Mouse (Mus musculus): ENCODE data around the gene Gse1. TPM values are rescaled to one million over a fixed set of nuclear protein-coding genes. Genes with fewer than 3 reads are reported as not detected.

Gene Gse1
- total and polyA plus RNA-seq, 3 experiments: 12.1 to 24.3 (median 21.0) TPM

DNA sequence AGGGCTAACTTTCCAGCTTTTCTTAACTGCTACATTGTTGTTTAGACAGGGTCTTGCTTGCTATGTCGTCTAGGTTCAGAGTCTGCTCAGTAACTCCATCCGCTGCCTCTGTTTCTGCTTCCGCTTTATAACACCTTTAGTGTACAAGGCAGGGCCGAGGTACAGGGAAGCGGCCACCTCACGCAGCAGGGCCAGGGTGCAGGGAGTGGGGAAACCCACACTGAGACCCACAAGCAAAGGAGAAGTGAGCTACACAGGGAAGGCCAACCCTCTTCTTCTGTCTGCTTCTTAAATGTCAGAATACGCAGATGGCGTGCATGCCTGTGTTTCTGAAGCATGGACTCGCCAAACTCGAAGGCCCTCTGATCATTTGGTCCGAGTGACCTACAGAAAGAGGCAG, 250.5 kb downstream of the Gse1 start:
- TF ChIP-seq EP300 (IDR thresholded peaks at IDR 0.05; ENCODE audit: insufficient read depth, low read depth, low read length): no peak
- no peak for TF ChIP-seq POLR2A (IDR thresholded peaks at IDR 0.05; ENCODE audit: insufficient read depth, low read depth, low read length)
- TF ChIP-seq CTCF (IDR thresholded peaks at IDR 0.05): no peak
- H3K27me3 ChIP-seq (ENCODE audit: control insufficient read depth, insufficient read depth, low read length): no peaks in the 10 kb centered on the region
- H3K4me3 ChIP-seq: no peak overlapping the region
- H3K27ac ChIP-seq: no peak overlapping the region
- peaks cover 10% of the 10 kb centered on the region for H3K4me1 ChIP-seq (ENCODE audit: control insufficient read depth, insufficient read depth, low read length)
- intact Hi-C loops (cut with DNase I): no loop called here
- no peak for DNase-seq
- no peaks in the 10 kb centered on the region for H3K36me3 ChIP-seq (ENCODE audit: control insufficient read depth, insufficient read depth, low read length)
- H3K9ac ChIP-seq (ENCODE audit: low read depth, low read length): no peak overlapping the region
- 0 out of 2 replicates have a peak, but pooled peaks cover 1% of the 10 kb centered on the region for H3K79me2 ChIP-seq (replicated peaks; ENCODE audit: control insufficient read depth, insufficient read depth, low read length)
- 92% methylated on average over 11 of the region's 11 CpGs for WGBS

- Histone ChIP-seq H3K36me3 (ENCODE audit: control insufficient read depth, insufficient read depth, low read length) (no peaks in the 10 kb centered on the region), H3K4me1 (ENCODE audit: control insufficient read depth, insufficient read depth, low read length) (peaks cover 6% of the 10 kb centered on the region)
- 67% methylated on average over 4 of the region's 4 CpGs for WGBS
These were observed 251.4 kb downstream of the Gse1 start for GRCm38 (mm10) chr8:120479691-120480090.

DNA sequence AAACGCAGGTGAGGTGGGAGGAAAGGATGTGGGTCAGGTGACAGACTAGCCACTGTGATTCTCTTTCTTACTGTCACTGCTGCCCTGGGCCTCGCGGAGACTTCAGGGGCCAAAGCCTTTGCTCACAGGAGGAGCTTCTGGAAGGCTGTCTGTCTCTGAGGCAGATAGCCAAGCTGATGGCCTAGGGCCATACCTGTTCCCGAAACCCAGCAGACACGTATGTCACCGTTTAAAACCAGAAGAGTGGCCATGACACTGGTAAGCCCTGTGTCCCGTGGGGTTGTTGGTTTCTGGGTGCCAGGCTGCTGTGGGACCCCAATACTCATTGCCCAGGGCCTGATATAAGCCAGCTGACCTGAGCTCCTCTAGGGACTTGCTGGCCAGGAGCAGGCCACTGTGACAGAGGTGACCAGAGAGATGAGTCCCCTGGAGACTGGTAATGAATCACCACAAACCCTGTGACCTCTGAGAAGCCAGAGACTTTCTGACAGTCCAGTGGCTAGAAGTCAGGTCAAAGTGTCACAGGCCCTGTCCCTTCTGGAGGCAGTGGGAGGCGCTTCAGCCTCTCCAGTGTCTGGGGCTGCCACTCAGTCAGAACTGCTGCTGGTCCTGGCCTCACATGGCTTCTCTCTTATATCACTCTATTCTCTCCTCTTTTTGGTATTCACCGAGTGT, 253.9 kb downstream of the Gse1 start:
- 84% methylated on average over 9 of the region's 9 CpGs for WGBS
- DNase-seq: no peak
- TF ChIP-seq CTCF (IDR thresholded peaks at IDR 0.05): no peak
- no peak for TF ChIP-seq POLR2A (IDR thresholded peaks at IDR 0.05; ENCODE audit: insufficient read depth, low read depth, low read length)
- no peak for TF ChIP-seq EP300 (IDR thresholded peaks at IDR 0.05; ENCODE audit: insufficient read depth, low read depth, low read length)
- Histone ChIP-seq H3K27ac (no peak overlapping the region), H3K9ac (ENCODE audit: low read depth, low read length) (no peak overlapping the region), H3K4me1 (ENCODE audit: control insufficient read depth, insufficient read depth, low read length) (peaks cover 10% of the 10 kb centered on the region), H3K4me3 (no peak overlapping the region), H3K27me3 (ENCODE audit: control insufficient read depth, insufficient read depth, low read length) (no peaks in the 10 kb centered on the region), H3K36me3 (ENCODE audit: control insufficient read depth, insufficient read depth, low read length) (no peaks in the 10 kb centered on the region), H3K79me2 (replicated peaks; ENCODE audit: control insufficient read depth, insufficient read depth, low read length) (0 out of 2 replicates have a peak, but pooled peaks cover 1% of the 10 kb centered on the region)
- intact Hi-C loops (cut with DNase I): no loop called here

More at GRCm38 (mm10) chr8:120479691-120480090, 251.4 kb downstream of the Gse1 start:
- no peak overlapping the region for H3K4me3 ChIP-seq
- intact Hi-C loops (cut with DNase I): no loop called here
- TF ChIP-seq POLR2A (IDR thresholded peaks at IDR 0.05; ENCODE audit: insufficient read depth, low read depth, low read length): no peak
- TF ChIP-seq CTCF (IDR thresholded peaks at IDR 0.05): no peak
- no peak for TF ChIP-seq EP300 (IDR thresholded peaks at IDR 0.05; ENCODE audit: insufficient read depth, low read depth, low read length)
- H3K79me2 ChIP-seq (replicated peaks; ENCODE audit: control insufficient read depth, insufficient read depth, low read length): 0 out of 2 replicates have a peak, but pooled peaks cover 1% of the 10 kb centered on the region
- DNase-seq: no peak
- H3K9ac ChIP-seq (ENCODE audit: low read depth, low read length): no peak overlapping the region
- H3K27me3 ChIP-seq (ENCODE audit: control insufficient read depth, insufficient read depth, low read length): no peaks in the 10 kb centered on the region
- no peak overlapping the region for H3K27ac ChIP-seq

DNA sequence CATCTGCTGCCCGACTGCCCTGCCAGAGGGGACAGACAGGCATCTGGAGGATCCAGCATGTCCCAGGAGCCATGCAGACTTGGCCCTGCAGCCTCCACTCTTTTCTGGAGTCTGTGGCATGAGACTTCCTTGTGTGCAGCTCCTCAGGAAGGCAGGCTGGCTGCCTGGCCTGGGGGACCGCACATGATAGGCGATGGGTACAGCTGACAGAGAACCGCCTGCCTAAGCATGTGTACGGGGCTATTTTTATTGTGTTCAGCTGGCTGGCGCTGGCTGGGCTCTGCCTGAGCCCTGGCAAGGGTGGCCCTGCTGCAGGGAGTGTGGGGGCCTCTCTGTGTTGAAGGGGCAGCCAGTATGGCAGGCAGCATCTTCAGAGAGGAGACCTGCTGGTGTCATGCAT, 256.2 kb downstream of the Gse1 start:
- intact Hi-C loops (cut with DNase I): no loop called here
- TF ChIP-seq POLR2A (IDR thresholded peaks at IDR 0.05; ENCODE audit: insufficient read depth, low read depth, low read length) (no peak), EP300 (IDR thresholded peaks at IDR 0.05; ENCODE audit: insufficient read depth, low read depth, low read length) (peak; percentile 74)
- Histone ChIP-seq H3K27me3 (ENCODE audit: control insufficient read depth, insufficient read depth, low read length) (no peaks in the 10 kb centered on the region), H3K36me3 (ENCODE audit: control insufficient read depth, insufficient read depth, low read length) (no peaks in the 10 kb centered on the region), H3K4me1 (ENCODE audit: control insufficient read depth, insufficient read depth, low read length) (peaks cover 10% of the 10 kb centered on the region), H3K9ac (ENCODE audit: low read depth, low read length) (no peak overlapping the region), H3K27ac (no peak overlapping the region; the same call in 1 of the 2 replicates), H3K79me2 (replicated peaks; ENCODE audit: control insufficient read depth, insufficient read depth, low read length) (no peaks in the 10 kb centered on the region), H3K4me3 (no peak overlapping the region)
- 58% methylated on average over 6 of the region's 6 CpGs for WGBS
- peak in 1 of 2 experiments; percentile 62 for DNase-seq

- no peak overlapping the region for H3K4me3 ChIP-seq
- intact Hi-C loops (cut with DNase I): loop anchor here (5.0 kb wide), 2 partner anchors 68 to 298 kb away; no protein-coding TSS in a partner anchor
- no peaks in the 10 kb centered on the region for H3K36me3 ChIP-seq (ENCODE audit: control insufficient read depth, insufficient read depth, low read length)
- TF ChIP-seq EP300 (IDR thresholded peaks at IDR 0.05; ENCODE audit: insufficient read depth, low read depth, low read length) (no peak), CTCF (IDR thresholded peaks at IDR 0.05) (no peak), POLR2A (IDR thresholded peaks at IDR 0.05; ENCODE audit: insufficient read depth, low read depth, low read length) (no peak)
- peaks cover 15% of the 10 kb centered on the region for H3K4me1 ChIP-seq (ENCODE audit: control insufficient read depth, insufficient read depth, low read length)
- WGBS: 47% methylated on average over 6 of the region's 6 CpGs
- no peak overlapping the region; the same call in 1 of the 2 replicates for H3K27ac ChIP-seq
- H3K79me2 ChIP-seq (replicated peaks; ENCODE audit: control insufficient read depth, insufficient read depth, low read length): no peaks in the 10 kb centered on the region
- no peak overlapping the region for H3K9ac ChIP-seq (ENCODE audit: low read depth, low read length)
- no peak for DNase-seq
- H3K27me3 ChIP-seq (ENCODE audit: control insufficient read depth, insufficient read depth, low read length): no peaks in the 10 kb centered on the region
These were observed 256.9 kb downstream of the Gse1 start for GRCm38 (mm10) chr8:120485116-120485515.

Measured in heart, adult 2 months (tissue).